Mouse (Mus musculus) hindbrain, embryonic 15.5 days (tissue): ENCODE measurements around the gene Rnf181. TPM values are rescaled to one million over a fixed set of nuclear protein-coding genes. Genes with fewer than 3 reads are reported as not detected.

ENCODE experiments used
- ATAC-seq: fragments of 200-750 bp; cut with Nextera tagmentation; 2 replicates; pipeline ENCODE4 v1.8.0; 2017; ENCODE audit warnings: low read depth, moderate number of reproducible peaks, moderate TSS enrichment; ENCODE audit not compliant: low FRiP score
- H3K27ac ChIP-seq: fragments of 300-500 bp; sonication (generic); replicated peaks from 2 replicates; pipeline ENCODE4 v1.5.1; 2015; ENCODE audit warnings: mild to moderate bottlenecking, inconsistent platforms
- H3K27me3 ChIP-seq: fragments of 300-500 bp; sonication (generic); 2 replicates; pipeline ENCODE4 v1.6.1; 2015; ENCODE audit warnings: control low read depth, inconsistent platforms
- H3K36me3 ChIP-seq: fragments of 300-500 bp; sonication (generic); 2 replicates; pipeline ENCODE4 v1.6.1; 2015; ENCODE audit warnings: control low read depth, inconsistent platforms
- H3K4me1 ChIP-seq: fragments of 300-500 bp; sonication (generic); replicated peaks from 2 replicates; pipeline ENCODE4 v1.6.1; 2015; ENCODE audit warnings: control low read depth, inconsistent platforms
- H3K4me2 ChIP-seq: fragments of 300-500 bp; sonication (generic); 2 replicates; pipeline ENCODE4 v1.6.1; 2015; ENCODE audit warnings: moderate library complexity, mild to moderate bottlenecking, inconsistent platforms
- H3K4me3 ChIP-seq: fragments of 300-500 bp; sonication (generic); 2 replicates; pipeline ENCODE4 v1.5.1; 2015; ENCODE audit warnings: mild to moderate bottlenecking, inconsistent platforms
- H3K9ac ChIP-seq: fragments of 300-500 bp; sonication (generic); 2 replicates; pipeline ENCODE4 v1.6.1; 2015; ENCODE audit warnings: inconsistent platforms
- H3K9me3 ChIP-seq: fragments of 300-500 bp; sonication (generic); 2 replicates; pipeline ENCODE4 v1.6.1; 2016; ENCODE audit warnings: control low read depth, inconsistent platforms
- WGBS: fragments of 180-500 bp; shearing (Covaris S2); methylation state at CpG from one replicate; pipeline ENCODE4 v1.1.7; 2015; 5-methylcytosine and 5-hydroxymethylcytosine counted together
- polyA plus RNA-seq: library from polyadenylated mRNA; unstranded; fragments of >200 nt; fragmentation: Nextera tagmentation; extraction: Ambion mirVana; gene quantifications from 2 replicates; pipeline ENCODE4 v1.2.1, GENCODE M21; 2015

Rnf181 gene
- 128 and 135 TPM in 2 replicates for polyA plus RNA-seq

DNA sequence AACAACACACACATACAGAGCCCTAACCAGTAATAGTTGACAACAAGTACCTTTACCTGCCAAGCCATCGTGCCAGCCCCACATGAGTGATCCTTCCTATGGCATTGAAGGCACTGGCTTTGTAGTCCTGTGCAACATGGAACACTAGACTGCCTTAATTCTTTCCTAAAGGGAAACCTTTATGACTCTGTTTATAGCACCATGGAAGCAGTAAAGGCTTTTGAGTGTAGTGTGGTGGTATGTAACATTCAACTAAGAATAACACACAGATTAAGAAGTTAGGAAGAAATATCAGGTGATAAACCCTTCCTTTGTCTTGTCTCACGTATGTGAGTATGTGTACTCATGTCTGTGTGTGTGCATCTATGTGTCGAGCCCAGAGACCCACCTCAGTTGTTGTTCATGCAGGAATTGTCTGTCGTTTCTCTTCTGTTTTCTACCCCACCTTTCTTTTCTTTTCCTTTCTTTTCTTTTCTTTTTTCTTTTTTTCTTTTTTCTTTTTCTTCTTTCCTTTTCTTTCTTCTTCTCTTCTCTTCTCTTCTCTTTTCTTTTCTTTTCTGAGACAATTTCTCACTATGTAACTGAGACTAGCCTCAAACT is at the start of gene Rnf181:
Gene Rnf181 (minus strand): TSS at position 113 of the 600 bp plus-strand sequence.
- Histone ChIP-seq H3K4me3 (no peak within 1 kb of the TSS), H3K36me3 (no peaks in the 10 kb centered on the region), H3K4me1 (peaks cover 7% of the 10 kb centered on the region), H3K27me3 (0 out of 2 replicates have a peak, but pooled peaks cover 2% of the 10 kb centered on the region), H3K9ac (no peak within 1 kb of the TSS), H3K9me3 (no peaks in the 10 kb centered on the region), H3K27ac (no peak within 1 kb of the TSS), H3K4me2 (no peak within 1 kb of the TSS)
- 74% methylated on average over 4 of the region's 4 CpGs for WGBS
- ATAC-seq, result no peak

- Histone ChIP-seq H3K36me3 (peaks cover 19% of the 10 kb centered on the region), H3K4me2 (no peak overlapping the region), H3K27ac (no peak overlapping the region), H3K9ac (no peak overlapping the region), H3K9me3 (no peaks in the 10 kb centered on the region), H3K27me3 (no peaks in the 10 kb centered on the region), H3K4me1 (peaks cover 25% of the 10 kb centered on the region), H3K4me3 (no peak overlapping the region)
- no peak for ATAC-seq
- WGBS, result 89% methylated on average over 7 of the region's 7 CpGs
These were observed 49.4 kb upstream of the Rnf181 start for GRCm38 (mm10) chr6:72415964-72416772.

- no peaks in the 10 kb centered on the region for H3K9me3 ChIP-seq
- no peak for ATAC-seq
- H3K27me3 ChIP-seq, result no peaks in the 10 kb centered on the region
- H3K36me3 ChIP-seq, result peaks cover 19% of the 10 kb centered on the region
- H3K4me3 ChIP-seq, result peak overlapping the region; percentile 65
- H3K4me2 ChIP-seq, result peak overlapping the region; percentile 64
- H3K27ac ChIP-seq, result no peak overlapping the region
- WGBS, result 86% methylated on average over 5 of the region's 5 CpGs
- H3K4me1 ChIP-seq, result peaks cover 25% of the 10 kb centered on the region
- 0 out of 2 replicates have a peak overlapping the region, but pooled peaks have one; percentile 71 for H3K9ac ChIP-seq
These were observed 48.4 kb upstream of the Rnf181 start for GRCm38 (mm10) chr6:72415181-72415580.

- Histone ChIP-seq H3K9ac (peak within 1 kb of the TSS; percentile 71), H3K9me3 (no peaks in the 10 kb centered on the region), H3K27me3 (no peaks in the 10 kb centered on the region), H3K4me1 (peaks cover 25% of the 10 kb centered on the region), H3K4me3 (peak within 1 kb of the TSS; percentile 65), H3K4me2 (peak within 1 kb of the TSS; percentile 64), H3K36me3 (peaks cover 16% of the 10 kb centered on the region), H3K27ac (peak within 1 kb of the TSS; percentile 66)
- WGBS, result 2% methylated on average over 33 of the region's 33 CpGs
- ATAC-seq, result peak; percentile 97
These were observed 47.5 kb upstream of the Rnf181 start, which contains the start of gene Ggcx for GRCm38 (mm10) chr6:72414076-72414756. Ggcx (plus strand) TSS chr6:72414308.

DNA sequence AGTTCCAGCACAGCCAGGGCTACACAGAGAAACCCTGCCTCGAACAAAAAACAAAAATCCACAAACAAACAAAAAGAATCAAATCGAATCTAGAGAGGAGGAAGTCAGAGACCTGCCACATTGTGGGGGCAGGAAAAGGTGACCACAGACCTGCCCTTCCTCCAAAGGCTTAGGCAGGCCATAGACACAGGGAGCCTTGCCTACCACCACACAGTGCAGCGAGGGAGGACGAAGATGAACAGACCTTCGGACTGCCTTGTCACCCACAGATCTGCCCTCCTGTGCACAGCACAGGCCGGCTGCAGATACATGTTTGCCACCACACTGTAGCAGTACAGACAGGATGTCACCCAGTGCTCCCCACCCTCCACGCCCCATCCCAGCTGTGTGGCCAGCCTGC is 43.8 kb upstream of the Rnf181 start:
- no peak overlapping the region for H3K4me3 ChIP-seq
- WGBS, result 91% methylated on average over 7 of the region's 7 CpGs
- no peaks in the 10 kb centered on the region for H3K9me3 ChIP-seq
- H3K9ac ChIP-seq, result no peak overlapping the region
- peaks cover 15% of the 10 kb centered on the region for H3K4me1 ChIP-seq
- H3K36me3 ChIP-seq, result no peaks in the 10 kb centered on the region
- no peak overlapping the region for H3K4me2 ChIP-seq
- no peaks in the 10 kb centered on the region for H3K27me3 ChIP-seq
- no peak for ATAC-seq
- no peak overlapping the region for H3K27ac ChIP-seq

- Histone ChIP-seq H3K4me2 (no peak overlapping the region), H3K36me3 (no peaks in the 10 kb centered on the region), H3K27ac (no peak overlapping the region), H3K4me3 (no peak overlapping the region), H3K9ac (no peak overlapping the region), H3K27me3 (no peaks in the 10 kb centered on the region), H3K9me3 (no peaks in the 10 kb centered on the region), H3K4me1 (peaks cover 10% of the 10 kb centered on the region)
- 31% methylated on average over 1 of the region's 1 CpGs for WGBS
- ATAC-seq, result no peak
These were observed 43.2 kb upstream of the Rnf181 start for GRCm38 (mm10) chr6:72410003-72410402.

DNA sequence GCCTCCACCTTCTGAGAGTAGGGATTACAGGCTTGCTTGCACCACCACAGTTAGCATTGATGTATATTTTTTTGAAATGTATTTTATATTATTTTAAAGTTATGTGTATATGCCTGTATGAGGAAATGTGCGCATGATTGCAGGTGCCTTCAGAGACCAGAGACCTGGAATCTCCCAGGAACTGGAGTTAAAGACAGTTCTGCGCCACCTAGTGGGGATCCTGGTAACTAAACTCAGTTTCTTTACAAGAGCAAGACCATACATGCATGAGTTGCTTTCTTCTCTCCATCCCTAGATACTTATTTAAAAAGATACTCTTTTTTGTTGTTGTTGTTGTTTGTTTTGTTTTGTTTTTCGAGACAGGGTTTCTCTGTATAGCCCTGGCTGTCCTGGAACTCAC is 42.8 kb upstream of the Rnf181 start:
- Histone ChIP-seq H3K4me3 (no peak overlapping the region), H3K36me3 (no peaks in the 10 kb centered on the region), H3K9me3 (no peaks in the 10 kb centered on the region), H3K4me2 (no peak overlapping the region), H3K9ac (no peak overlapping the region), H3K27me3 (no peaks in the 10 kb centered on the region), H3K27ac (no peak overlapping the region), H3K4me1 (peaks cover 6% of the 10 kb centered on the region; the same call in 1 of the 2 replicates)
- 22% methylated on average over 3 of the region's 3 CpGs for WGBS
- ATAC-seq, result no peak

GRCm38 (mm10) chr6:72407119-72407518 is 40.4 kb upstream of the Rnf181 start:
- Histone ChIP-seq H3K4me2 (no peak overlapping the region), H3K36me3 (no peaks in the 10 kb centered on the region), H3K4me3 (no peak overlapping the region), H3K9ac (no peak overlapping the region), H3K4me1 (no peaks in the 10 kb centered on the region), H3K27me3 (no peaks in the 10 kb centered on the region), H3K27ac (no peak overlapping the region), H3K9me3 (no peaks in the 10 kb centered on the region)
- ATAC-seq, result peak; percentile 51; the same call in 1 of the 2 replicates
- WGBS, result 1% methylated on average over 5 of the region's 5 CpGs

DNA sequence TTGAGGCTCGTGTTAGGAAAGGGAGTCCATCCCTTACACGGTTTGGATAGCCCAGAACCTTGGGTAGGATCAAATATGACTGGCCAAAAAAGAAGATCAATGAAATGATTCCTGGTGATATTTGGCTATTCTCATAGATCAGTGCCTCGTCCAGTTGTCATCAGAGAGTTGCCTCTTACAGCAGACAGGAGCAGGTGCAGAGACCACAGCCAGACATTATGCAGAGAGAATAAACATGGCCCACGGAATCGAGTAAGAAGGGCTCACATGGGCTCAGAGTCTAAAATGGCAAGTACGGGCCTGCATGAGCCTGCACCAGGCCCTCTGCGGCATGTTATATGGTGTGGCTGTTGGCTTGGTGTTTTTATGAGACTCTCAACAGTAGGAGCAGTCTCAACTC is 38.6 kb upstream of the Rnf181 start:
- no peak overlapping the region for H3K27ac ChIP-seq
- 86% methylated on average over 7 of the region's 7 CpGs for WGBS
- ATAC-seq, result no peak

GRCm38 (mm10) chr6:72401875-72402274 is 35.1 kb upstream of the Rnf181 start:
- H3K4me2 ChIP-seq, result no peak overlapping the region
- 23% methylated on average over 7 of the region's 7 CpGs for WGBS
- no peak for ATAC-seq

More for the DNA sequence above, 38.6 kb upstream of the Rnf181 start:
- H3K36me3 ChIP-seq, result no peaks in the 10 kb centered on the region
- H3K4me3 ChIP-seq, result no peak overlapping the region
- H3K4me1 ChIP-seq, result no peaks in the 10 kb centered on the region
- no peaks in the 10 kb centered on the region for H3K27me3 ChIP-seq
- no peaks in the 10 kb centered on the region for H3K9me3 ChIP-seq
- no peak overlapping the region for H3K4me2 ChIP-seq
- H3K9ac ChIP-seq, result no peak overlapping the region

DNA sequence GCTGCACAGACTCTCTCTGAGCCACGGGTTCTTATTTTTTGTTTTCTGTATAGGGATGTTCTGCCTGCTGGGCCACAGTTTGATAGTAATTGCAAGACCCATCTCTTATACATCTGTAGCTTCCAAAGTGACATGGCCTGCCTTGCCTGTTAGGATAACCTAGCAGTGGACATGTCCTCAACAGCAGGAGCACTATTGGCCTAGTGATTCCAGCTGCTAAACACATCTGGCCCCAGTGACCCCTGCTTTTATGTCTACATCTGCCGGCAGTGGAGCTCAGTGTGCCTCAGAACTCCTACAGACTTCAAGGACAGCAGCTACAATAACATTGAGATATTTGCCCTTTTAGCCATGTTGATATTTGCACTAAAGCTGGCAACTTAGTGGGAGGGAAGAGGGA is 33.2 kb upstream of the Rnf181 start:
- WGBS, result 51% methylated on average over 2 of the region's 2 CpGs
- H3K4me2 ChIP-seq, result no peak overlapping the region

More at GRCm38 (mm10) chr6:72401875-72402274, 35.1 kb upstream of the Rnf181 start:
- Histone ChIP-seq H3K27ac (no peak overlapping the region), H3K4me3 (no peak overlapping the region), H3K9me3 (no peaks in the 10 kb centered on the region), H3K36me3 (no peaks in the 10 kb centered on the region), H3K27me3 (no peaks in the 10 kb centered on the region), H3K9ac (no peak overlapping the region), H3K4me1 (no peaks in the 10 kb centered on the region)

DNA sequence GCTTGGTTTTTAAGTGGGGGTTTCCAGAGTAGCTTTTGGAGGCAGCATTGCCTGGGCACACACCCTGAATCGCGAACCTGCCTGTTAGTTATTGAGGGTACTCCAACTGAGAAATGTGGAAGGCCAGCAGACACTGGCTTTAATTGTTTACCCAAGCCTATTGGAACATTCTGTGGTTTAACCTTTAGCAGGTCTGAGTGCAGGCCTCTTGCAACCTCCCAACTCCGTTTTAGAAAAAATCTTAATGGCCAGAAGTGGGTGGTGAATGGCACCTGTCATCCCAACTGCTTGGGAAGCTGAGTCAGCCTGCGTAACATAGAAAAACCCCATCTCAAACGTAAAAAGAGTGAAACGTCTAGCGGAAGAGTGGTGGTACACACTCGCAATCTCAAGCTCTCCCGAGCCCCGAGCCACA is 30.1 kb upstream of the Rnf181 start:
- 83% methylated on average over 10 of the region's 10 CpGs for WGBS
- no peaks in the 10 kb centered on the region for H3K9me3 ChIP-seq
- H3K4me1 ChIP-seq, result no peaks in the 10 kb centered on the region
- H3K9ac ChIP-seq, result no peak overlapping the region
- no peak for ATAC-seq
- H3K4me2 ChIP-seq, result no peak overlapping the region
- H3K36me3 ChIP-seq, result no peaks in the 10 kb centered on the region
- no peaks in the 10 kb centered on the region for H3K27me3 ChIP-seq
- no peak overlapping the region for H3K4me3 ChIP-seq
- no peak overlapping the region for H3K27ac ChIP-seq

More for the DNA sequence above, 33.2 kb upstream of the Rnf181 start:
- no peak overlapping the region for H3K4me3 ChIP-seq
- H3K27ac ChIP-seq, result no peak overlapping the region
- H3K9ac ChIP-seq, result no peak overlapping the region
- no peaks in the 10 kb centered on the region for H3K27me3 ChIP-seq
- H3K36me3 ChIP-seq, result no peaks in the 10 kb centered on the region
- no peak for ATAC-seq
- H3K4me1 ChIP-seq, result no peaks in the 10 kb centered on the region
- H3K9me3 ChIP-seq, result no peaks in the 10 kb centered on the region
